Mouse (Mus musculus): Measurements from ENCODE around the gene Catsper2. TPM values are rescaled to one million over a fixed set of nuclear protein-coding genes. Genes with fewer than 3 reads are reported as not detected.
"Not testable (repeated sequence)": the region's sequence is repeated elsewhere in the genome, so short reads cannot be mapped to it uniquely, and the experiment has no call there.

Catsper2 gene
- polyA plus RNA-seq, 1 experiment from 2014 or later: 0.61 TPM

DNA sequence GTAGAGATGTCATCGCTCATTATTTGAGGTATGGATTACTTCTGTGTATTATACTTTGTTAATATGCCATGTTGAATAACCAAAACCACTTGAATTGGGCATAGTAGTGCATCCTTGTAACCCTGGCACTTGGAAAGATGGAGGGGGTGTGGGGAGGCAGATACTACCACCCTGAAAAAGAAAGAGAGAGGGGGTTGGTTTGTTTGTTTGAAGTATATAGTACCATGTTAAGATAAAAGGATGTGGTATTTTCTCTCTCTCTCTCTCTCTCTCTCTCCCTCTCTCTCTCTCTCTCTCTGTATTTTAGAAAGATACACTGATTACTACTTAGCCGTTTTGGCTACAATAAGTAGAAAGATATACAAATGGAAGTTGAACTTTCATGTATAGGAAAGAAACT is 12.3 kb upstream of the Catsper2 start:
- Histone ChIP-seq H3K9ac (no peak overlapping the region), H3K4me1 (replicated peaks) (no peaks in the 10 kb centered on the region), H3K36me3 (replicated peaks) (peaks cover 83% of the 10 kb centered on the region), H3K4me3 (replicated peaks) (no peak overlapping the region), H3K27ac (replicated peaks) (no peak overlapping the region), H3K9me3 (replicated peaks) (no peaks in the 10 kb centered on the region), H3K4me2 (no peak overlapping the region), H3K27me3 (no peaks in the 10 kb centered on the region)
- WGBS (ENCODE audit: insufficient replicate concordance): 84% methylated on average over 2 of the region's 2 CpGs
- ATAC-seq (ENCODE audit: insufficient read depth): no peak

DNA sequence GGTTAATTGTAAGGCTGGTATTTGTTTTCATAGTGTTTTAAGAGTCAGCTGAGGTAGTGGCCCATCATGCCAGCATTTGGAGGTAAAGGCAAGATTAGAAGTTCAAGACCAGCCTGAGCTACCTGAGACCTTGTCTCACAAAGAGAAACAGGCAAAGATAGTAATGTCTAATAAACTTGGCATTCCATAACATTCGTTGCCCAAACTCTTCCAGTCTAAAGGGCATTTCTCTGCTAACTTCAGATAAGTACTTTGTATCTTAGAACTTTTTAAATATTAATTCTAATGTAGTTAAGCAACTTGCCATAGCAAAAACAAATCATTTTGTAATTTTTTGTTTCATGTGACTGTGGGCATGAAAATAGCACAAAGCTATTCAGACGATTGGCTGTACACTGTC is 9.6 kb upstream of the Catsper2 start:
- Histone ChIP-seq H3K9ac (no peak overlapping the region), H3K27ac (replicated peaks) (no peak overlapping the region), H3K4me3 (replicated peaks) (no peak overlapping the region), H3K4me1 (replicated peaks) (0 out of 2 replicates have a peak, but pooled peaks cover 5% of the 10 kb centered on the region), H3K9me3 (replicated peaks) (no peaks in the 10 kb centered on the region), H3K27me3 (no peaks in the 10 kb centered on the region), H3K4me2 (no peak overlapping the region), H3K36me3 (replicated peaks) (peaks cover 76% of the 10 kb centered on the region)
- ATAC-seq (ENCODE audit: insufficient read depth): no peak
- WGBS (ENCODE audit: insufficient replicate concordance): 75% methylated on average over 2 of the region's 2 CpGs

DNA sequence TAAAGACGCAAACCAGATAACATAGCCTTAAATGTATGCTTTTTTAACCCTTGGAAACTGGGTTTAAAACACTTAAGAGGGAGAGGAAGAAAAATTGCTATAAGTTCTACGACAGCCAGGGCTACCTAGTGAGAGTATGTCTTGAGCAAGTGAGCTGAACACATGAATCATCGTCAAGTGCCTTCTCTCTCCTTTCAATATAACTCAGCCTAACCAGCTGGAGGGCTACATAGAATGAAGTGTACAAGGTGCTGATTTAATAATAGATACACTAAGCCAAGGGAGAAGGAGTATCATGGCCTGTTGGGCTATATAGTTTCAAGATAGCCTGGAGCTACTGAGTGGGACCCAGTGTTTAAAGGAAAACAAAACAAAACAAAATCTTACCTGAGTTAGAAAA is 4.9 kb upstream of the Catsper2 start:
- Histone ChIP-seq H3K27ac (replicated peaks) (no peak overlapping the region), H3K9ac (no peak overlapping the region), H3K36me3 (replicated peaks) (peaks cover 61% of the 10 kb centered on the region), H3K4me3 (replicated peaks) (no peak overlapping the region), H3K9me3 (replicated peaks) (no peaks in the 10 kb centered on the region), H3K4me2 (no peak overlapping the region), H3K27me3 (no peaks in the 10 kb centered on the region), H3K4me1 (replicated peaks) (peaks cover 33% of the 10 kb centered on the region)
- 84% methylated on average over 3 of the region's 3 CpGs for WGBS (ENCODE audit: insufficient replicate concordance)
- ATAC-seq (ENCODE audit: insufficient read depth): no peak

DNA sequence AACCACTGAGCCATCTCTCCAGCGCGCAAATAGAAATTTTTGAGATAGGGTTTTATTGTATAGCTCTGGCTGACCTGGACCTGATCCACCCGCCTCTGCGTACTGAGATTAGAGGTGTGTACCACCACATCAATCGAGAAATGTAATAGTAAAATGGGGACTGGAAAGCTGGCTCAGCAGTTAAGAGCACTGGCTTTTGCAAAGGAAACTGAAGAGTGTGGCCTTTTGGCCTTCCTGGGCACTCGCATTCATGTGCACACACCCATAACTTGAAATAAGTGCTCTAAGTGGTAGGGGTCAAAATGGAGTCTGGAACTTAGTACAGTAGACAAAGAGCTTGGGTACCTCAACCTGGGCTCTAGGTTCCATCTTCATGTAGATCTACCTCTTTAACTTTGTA is 2.8 kb upstream of the Catsper2 start:
- no peak for ATAC-seq (ENCODE audit: insufficient read depth)
- Histone ChIP-seq H3K36me3 (replicated peaks) (peaks cover 42% of the 10 kb centered on the region), H3K27me3 (no peaks in the 10 kb centered on the region), H3K9me3 (replicated peaks) (no peaks in the 10 kb centered on the region), H3K4me3 (replicated peaks) (no peak overlapping the region), H3K4me1 (replicated peaks) (peaks cover 47% of the 10 kb centered on the region), H3K9ac (no peak overlapping the region), H3K4me2 (peak overlapping the region; percentile 89; the same call in 1 of the 2 replicates), H3K27ac (replicated peaks) (no peak overlapping the region)
- WGBS (ENCODE audit: insufficient replicate concordance): 71% methylated on average over 6 of the region's 6 CpGs

DNA sequence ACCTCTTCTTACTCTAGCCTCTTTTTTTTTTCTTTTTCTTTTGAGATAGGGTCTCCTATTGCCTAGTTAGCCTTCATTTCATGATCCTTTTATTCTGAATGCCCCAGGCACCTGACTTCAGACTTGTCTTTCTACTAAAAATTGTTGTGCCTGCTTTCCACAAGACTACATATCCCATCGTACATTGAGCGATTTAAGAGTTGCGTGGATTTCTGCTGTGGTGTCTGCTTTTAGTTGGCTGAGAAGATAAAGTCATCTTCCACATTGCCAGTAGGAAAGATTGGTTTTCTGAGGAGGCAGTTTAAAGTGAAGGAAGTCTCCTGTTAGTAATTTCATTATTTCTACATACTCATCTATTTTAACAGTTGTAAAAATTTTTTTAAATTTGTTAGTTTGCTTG is 2.0 kb upstream of the Catsper2 start:
- Histone ChIP-seq H3K36me3 (replicated peaks) (peaks cover 38% of the 10 kb centered on the region), H3K4me3 (replicated peaks) (peak overlapping the region; percentile 100), H3K9me3 (replicated peaks) (no peaks in the 10 kb centered on the region), H3K4me2 (peak overlapping the region; percentile 89), H3K27me3 (no peaks in the 10 kb centered on the region), H3K4me1 (replicated peaks) (peaks cover 47% of the 10 kb centered on the region), H3K27ac (replicated peaks) (no peak overlapping the region), H3K9ac (no peak overlapping the region)
- no peak for ATAC-seq (ENCODE audit: insufficient read depth)
- WGBS (ENCODE audit: insufficient replicate concordance): 67% methylated on average over 3 of the region's 3 CpGs

DNA sequence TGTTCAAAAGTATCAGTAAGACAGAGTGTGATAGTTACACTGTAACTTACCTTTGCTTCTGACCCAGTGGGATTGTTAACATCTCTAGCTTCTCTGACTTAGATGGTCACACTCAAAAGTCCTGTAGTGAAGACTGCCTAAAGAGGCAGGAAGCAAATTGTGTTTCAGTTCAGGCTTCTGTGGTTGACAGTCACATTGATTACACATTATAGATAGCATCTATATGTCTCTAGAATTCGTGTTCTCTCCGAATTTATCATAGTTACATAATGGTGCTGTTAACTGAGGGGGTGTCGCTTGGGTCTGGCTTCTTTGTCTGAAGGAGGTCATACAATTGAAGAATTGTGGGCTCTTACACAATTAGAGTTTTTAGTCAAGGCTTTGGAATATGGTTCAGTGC is 1.5 kb upstream of the Catsper2 start:
- no peaks in the 10 kb centered on the region for H3K9me3 ChIP-seq (replicated peaks)
- H3K4me3 ChIP-seq (replicated peaks): peak overlapping the region; percentile 100
- H3K4me1 ChIP-seq (replicated peaks): peaks cover 47% of the 10 kb centered on the region
- 17% methylated on average over 3 of the region's 3 CpGs for WGBS (ENCODE audit: insufficient replicate concordance)
- H3K4me2 ChIP-seq: peak overlapping the region; percentile 89
- H3K27ac ChIP-seq (replicated peaks): no peak overlapping the region
- H3K36me3 ChIP-seq (replicated peaks): peaks cover 35% of the 10 kb centered on the region
- no peaks in the 10 kb centered on the region for H3K27me3 ChIP-seq
- no peak overlapping the region for H3K9ac ChIP-seq
- ATAC-seq (ENCODE audit: insufficient read depth): no peak

DNA sequence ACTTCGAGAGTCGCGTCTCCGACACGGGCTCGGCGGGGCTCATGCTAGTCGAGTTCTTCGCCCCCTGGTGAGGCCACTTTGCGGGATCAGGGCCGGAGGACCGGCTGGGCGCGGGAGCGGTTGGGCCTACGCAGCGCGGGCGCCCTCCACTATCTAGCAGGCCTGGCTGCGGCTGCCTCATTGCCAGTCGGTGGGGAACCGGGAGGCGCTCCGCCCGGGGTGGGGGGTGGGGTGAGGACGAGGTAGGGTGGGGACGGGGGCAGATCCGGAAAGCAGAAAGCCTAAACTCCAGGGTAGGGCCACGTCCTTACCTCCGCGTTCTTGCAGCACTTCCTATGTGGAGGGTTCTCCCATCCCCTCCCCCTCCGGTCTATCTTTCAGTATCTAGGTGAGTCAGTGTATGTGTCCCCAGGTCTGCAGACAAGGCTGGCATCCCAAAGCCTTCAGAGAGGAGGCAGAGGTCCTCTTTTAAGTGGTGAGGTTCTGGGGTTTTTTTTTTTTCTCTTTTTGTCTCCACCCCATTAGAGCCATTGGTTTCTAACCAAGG is 620 bp upstream of the Catsper2 start:
- peaks cover 47% of the 10 kb centered on the region for H3K4me1 ChIP-seq (replicated peaks)
- peak overlapping the region; percentile 89 for H3K4me2 ChIP-seq
- peaks cover 30% of the 10 kb centered on the region for H3K36me3 ChIP-seq (replicated peaks)
- peak overlapping the region; percentile 97 for H3K9ac ChIP-seq
- ATAC-seq (ENCODE audit: insufficient read depth): peak; percentile 69
- no peaks in the 10 kb centered on the region for H3K27me3 ChIP-seq
- WGBS (ENCODE audit: insufficient replicate concordance): 1% methylated on average over 32 of the region's 32 CpGs
- H3K27ac ChIP-seq (replicated peaks): peak overlapping the region; percentile 95
- peak overlapping the region; percentile 100 for H3K4me3 ChIP-seq (replicated peaks)
- H3K9me3 ChIP-seq (replicated peaks): no peaks in the 10 kb centered on the region

DNA sequence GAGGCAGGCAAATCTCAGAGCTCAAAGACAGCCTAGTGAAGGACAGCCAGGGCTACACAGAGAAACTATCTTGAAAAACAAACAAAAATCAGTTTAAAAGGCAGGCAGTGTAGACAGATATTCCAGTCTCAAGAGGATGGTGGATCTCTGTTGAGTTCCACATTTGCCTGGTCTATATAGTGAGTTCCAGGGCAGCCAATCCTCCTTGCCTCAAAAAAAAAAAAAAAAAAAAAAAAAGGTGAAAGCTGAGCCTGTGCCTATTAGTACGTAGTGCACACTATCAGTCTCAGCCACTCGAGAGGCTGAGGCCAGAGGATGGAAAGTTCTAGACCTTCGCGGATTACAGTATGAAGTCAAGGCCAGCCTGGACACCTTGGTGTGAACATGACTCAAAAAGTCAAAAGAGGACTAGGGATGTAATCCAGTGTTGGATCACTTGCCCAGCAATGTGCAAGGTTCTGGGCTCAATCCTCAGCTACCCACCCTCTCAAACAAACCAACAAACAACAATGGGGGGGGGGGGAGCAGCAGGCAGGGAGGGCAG is 677 bp downstream of the Catsper2 start:
- Histone ChIP-seq H3K36me3 (replicated peaks) (peaks cover 18% of the 10 kb centered on the region), H3K27ac (replicated peaks) (peak overlapping the region; percentile 95), H3K9ac (peak overlapping the region; percentile 90), H3K4me2 (peak overlapping the region; percentile 89), H3K9me3 (replicated peaks) (no peaks in the 10 kb centered on the region), H3K4me1 (replicated peaks) (peaks cover 42% of the 10 kb centered on the region), H3K4me3 (replicated peaks) (peak overlapping the region; percentile 100), H3K27me3 (no peaks in the 10 kb centered on the region)
- 5% methylated on average over 4 of the region's 4 CpGs for WGBS (ENCODE audit: insufficient replicate concordance)
- no peak for ATAC-seq (ENCODE audit: insufficient read depth)

DNA sequence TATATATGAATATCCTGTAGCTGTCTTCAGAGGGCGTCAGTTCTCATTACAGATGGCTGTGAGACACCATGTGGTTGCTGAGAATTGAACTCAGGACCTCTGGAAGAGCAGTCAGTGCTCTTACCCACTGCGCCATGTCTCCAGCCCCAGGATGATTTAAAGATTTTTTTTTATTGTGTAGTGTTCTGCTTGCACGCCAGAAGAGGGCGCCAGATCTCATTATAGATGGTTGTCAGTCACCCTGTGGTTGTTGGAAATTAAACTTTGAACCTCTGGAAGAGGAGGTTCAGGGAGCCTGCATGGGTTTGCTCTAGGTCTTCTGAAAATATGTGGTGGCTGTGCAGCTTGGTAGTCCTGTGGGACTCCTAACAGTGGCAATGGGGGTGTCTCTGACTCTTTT is 5.4 kb downstream of the Catsper2 start:
- Histone ChIP-seq H3K4me2 (no peak overlapping the region), H3K27ac (replicated peaks) (no peak overlapping the region), H3K36me3 (replicated peaks) (no peaks in the 10 kb centered on the region), H3K9ac (no peak overlapping the region), H3K4me3 (replicated peaks) (no peak overlapping the region), H3K9me3 (replicated peaks) (no peaks in the 10 kb centered on the region), H3K27me3 (no peaks in the 10 kb centered on the region), H3K4me1 (replicated peaks) (peaks cover 12% of the 10 kb centered on the region)
- no peak for ATAC-seq (ENCODE audit: insufficient read depth)
- 20% methylated on average over 4 of the region's 4 CpGs for WGBS (ENCODE audit: insufficient replicate concordance)

DNA sequence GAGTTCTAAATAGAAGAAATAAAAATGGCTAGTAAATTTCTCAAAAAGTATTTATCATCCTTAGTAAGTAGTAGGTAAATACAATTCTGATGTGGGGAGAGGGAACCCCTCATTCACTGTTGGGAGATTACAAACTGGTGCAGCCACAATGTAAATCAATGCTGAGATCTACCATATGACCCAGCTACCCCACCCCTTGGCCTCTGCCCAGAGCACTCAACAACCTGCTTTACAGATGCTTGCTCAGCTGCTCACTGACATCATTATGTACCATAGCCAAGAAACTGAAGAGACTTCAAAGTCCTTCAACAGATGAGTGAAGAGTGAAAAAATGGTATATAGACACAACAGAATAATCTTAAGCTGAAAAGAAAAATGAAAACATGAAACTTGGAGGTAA is 10.3 kb downstream of the Catsper2 start:
- no peaks in the 10 kb centered on the region for H3K9me3 ChIP-seq (replicated peaks)
- H3K4me2 ChIP-seq: no peak overlapping the region
- no peak overlapping the region for H3K27ac ChIP-seq (replicated peaks)
- H3K4me1 ChIP-seq (replicated peaks): no peaks in the 10 kb centered on the region
- H3K4me3 ChIP-seq (replicated peaks): no peak overlapping the region
- H3K36me3 ChIP-seq (replicated peaks): no peaks in the 10 kb centered on the region
- no peak for ATAC-seq (ENCODE audit: insufficient read depth)
- no peaks in the 10 kb centered on the region for H3K27me3 ChIP-seq
- H3K9ac ChIP-seq: no peak overlapping the region

DNA sequence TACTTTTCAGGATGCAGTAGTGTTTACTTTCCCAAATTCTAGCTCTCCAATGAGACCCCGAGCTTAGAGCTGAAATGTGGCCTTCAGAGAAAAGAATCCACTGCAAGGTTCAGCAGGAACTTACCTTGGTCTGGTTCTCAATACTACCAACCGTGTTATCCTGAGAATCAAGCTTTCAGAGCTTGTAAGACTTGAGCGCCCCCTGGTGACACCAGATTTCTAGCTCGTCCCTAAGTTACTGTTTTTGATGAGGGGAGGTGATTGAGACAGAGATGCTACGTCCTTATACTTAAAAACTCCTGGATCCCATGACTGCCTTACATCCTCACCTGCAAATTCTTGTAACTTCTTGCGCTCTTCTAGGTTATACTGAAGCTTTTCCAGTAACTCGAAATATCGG is 17.0 kb downstream of the Catsper2 start:
- no peaks in the 10 kb centered on the region for H3K4me1 ChIP-seq (replicated peaks)
- H3K27ac ChIP-seq (replicated peaks): no peak overlapping the region
- no peaks in the 10 kb centered on the region for H3K36me3 ChIP-seq (replicated peaks)
- H3K9me3 ChIP-seq (replicated peaks): no peaks in the 10 kb centered on the region
- no peak overlapping the region for H3K4me3 ChIP-seq (replicated peaks)
- 10% methylated on average over 8 of the region's 8 CpGs for WGBS (ENCODE audit: insufficient replicate concordance)
- H3K27me3 ChIP-seq: no peaks in the 10 kb centered on the region
- no peak overlapping the region for H3K4me2 ChIP-seq
- ATAC-seq (ENCODE audit: insufficient read depth): no peak
- no peak overlapping the region for H3K9ac ChIP-seq

DNA sequence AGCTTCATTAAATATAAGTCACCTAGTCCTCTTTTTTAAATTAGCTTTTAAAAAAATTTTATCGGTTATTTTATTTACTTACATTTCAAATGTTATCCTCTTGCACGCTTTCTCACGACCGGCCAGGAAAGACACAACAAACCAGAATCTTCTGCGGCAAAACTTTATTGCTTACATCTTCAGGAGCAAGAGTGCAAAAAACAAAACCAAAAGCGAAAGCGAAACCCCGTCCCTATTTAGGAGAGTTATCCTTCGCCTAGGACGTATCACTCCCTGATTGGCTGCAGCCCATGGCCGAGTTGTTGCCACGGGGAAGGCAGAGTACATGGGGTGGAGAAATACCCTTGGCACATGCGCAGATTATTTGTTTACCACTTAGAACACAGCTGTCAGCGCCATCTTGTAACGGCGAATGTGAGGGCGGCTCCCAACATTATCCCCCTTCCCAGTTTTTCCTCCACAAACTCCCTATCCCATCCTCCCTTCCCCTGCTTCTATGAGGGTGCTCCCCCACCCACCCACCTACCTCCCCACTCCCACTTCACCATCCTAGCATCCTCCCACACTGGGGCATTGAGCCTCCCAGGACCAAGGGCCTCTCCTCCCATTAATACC is 26.5 kb downstream of the Catsper2 start, which contains the start of gene Strc:
TSS of gene Strc (minus strand) at position 208 of the 615 bp plus-strand sequence.
- ATAC-seq (ENCODE audit: insufficient read depth); H3K9me3 ChIP-seq (replicated peaks); H3K4me3 ChIP-seq (replicated peaks); H3K4me2 ChIP-seq; H3K36me3 ChIP-seq (replicated peaks); H3K4me1 ChIP-seq (replicated peaks); H3K27me3 ChIP-seq; H3K27ac ChIP-seq (replicated peaks); H3K9ac ChIP-seq: not testable (repeated sequence)
- 86% methylated on average over 17 of the region's 17 CpGs for WGBS (ENCODE audit: insufficient replicate concordance)

Data from liver, embryonic 15.5 days (tissue).